Mouse (Mus musculus) ES-Bruce4 (cell line): ENCODE results near the gene Ubl4b. TPM values are rescaled to one million over a fixed set of nuclear protein-coding genes. Genes with fewer than 3 reads are reported as not detected.

Source experiments
- H3K27ac ChIP-seq: 2 replicates; pipeline ENCODE4 v1.5.1; 2012; ENCODE audit warnings: low read length, inconsistent platforms; ENCODE audit not compliant: insufficient read depth
- H3K27me3 ChIP-seq: 2 replicates; pipeline ENCODE4 v1.6.1; 2012; ENCODE audit warnings: mild to moderate bottlenecking, low read length, inconsistent platforms; ENCODE audit not compliant: control insufficient read depth, poor library complexity, insufficient read depth, severe bottlenecking
- H3K36me3 ChIP-seq: 2 replicates; pipeline ENCODE4 v1.6.1; 2012; ENCODE audit warnings: inconsistent platforms, mild to moderate bottlenecking, low read length, moderate library complexity; ENCODE audit not compliant: control insufficient read depth, poor library complexity, insufficient read depth, severe bottlenecking
- H3K4me1 ChIP-seq: one replicate; pipeline ENCODE4 v1.8.1; 2011; ENCODE audit warnings: low read length; ENCODE audit not compliant: control insufficient read depth, insufficient read depth
- H3K4me3 ChIP-seq: 2 replicates; pipeline ENCODE4 v1.5.1; 2011; ENCODE audit warnings: low read depth, mild to moderate bottlenecking, low read length
- H3K9ac ChIP-seq: 2 replicates; pipeline ENCODE4 v1.6.1; 2012; ENCODE audit warnings: low read depth, mild to moderate bottlenecking, inconsistent platforms; ENCODE audit not compliant: poor library complexity, severe bottlenecking
- H3K9me3 ChIP-seq: replicated peaks from 2 replicates; pipeline ENCODE4 v1.6.1; 2012; ENCODE audit warnings: mild to moderate bottlenecking, low read length, inconsistent platforms; ENCODE audit not compliant: control insufficient read depth, poor library complexity, insufficient read depth, severe bottlenecking
- CTCF ChIP-seq: IDR thresholded peaks from one replicate; pipeline ENCODE4 v1.8.1; 2011; ENCODE audit warnings: low read depth, low read length
- EP300 ChIP-seq: IDR thresholded peaks from 2 replicates; pipeline ENCODE4 v1.6.1; 2011; ENCODE audit warnings: low read depth, low read length; ENCODE audit not compliant: insufficient read depth
- POLR2A ChIP-seq: IDR thresholded peaks from one replicate; pipeline ENCODE4 v1.8.1; 2011; ENCODE audit warnings: low read length; ENCODE audit not compliant: insufficient read depth
- polyA plus RNA-seq: library from polyadenylated mRNA; stranded (reverse); fragments of >200 nt; gene quantifications from 2 replicates; pipeline ENCODE4 v1.2.4, GENCODE M21; 2011; ENCODE audit warnings: low read depth; ENCODE audit not compliant: missing spikeins, insufficient read depth, insufficient read length

Gene Ubl4b
- polyA plus RNA-seq, 1 experiment: not detected

DNA sequence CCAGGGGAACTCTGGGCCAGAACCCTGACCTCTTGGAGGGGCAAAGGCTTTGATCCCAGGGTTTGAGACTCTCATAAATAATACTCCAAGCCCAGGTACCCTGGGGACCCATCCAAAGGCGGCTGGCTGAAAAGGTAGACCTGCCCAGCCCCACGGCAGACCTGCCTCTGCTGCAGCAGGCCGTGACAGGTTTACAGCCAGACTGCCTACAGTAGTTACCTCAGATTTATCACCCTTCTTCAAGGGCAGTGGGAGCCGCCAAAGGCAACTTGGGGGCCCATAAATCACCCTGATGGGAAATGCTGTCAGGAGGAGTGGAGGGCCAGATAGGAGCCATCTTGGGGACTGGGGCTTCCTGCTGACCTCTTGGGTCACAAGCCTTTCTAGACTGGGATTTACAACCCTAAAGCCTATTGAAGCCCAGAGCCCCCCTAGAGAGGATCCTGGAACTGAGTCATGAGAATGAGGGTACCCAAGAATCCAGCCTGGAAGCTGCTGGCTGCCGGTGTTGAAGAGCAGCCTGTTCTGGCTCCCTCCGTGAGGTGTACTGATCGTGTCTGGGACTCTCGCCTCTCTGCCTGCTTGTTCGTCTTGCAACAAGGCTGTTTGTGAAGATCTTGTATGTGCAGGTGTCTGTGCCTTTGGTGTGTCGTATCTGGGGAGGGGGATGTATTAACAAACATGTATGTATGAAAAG is 9.0 kb downstream of the Ubl4b start:
- no peaks in the 10 kb centered on the region for H3K36me3 ChIP-seq
- H3K9ac ChIP-seq: no peak overlapping the region
- H3K27me3 ChIP-seq: no peaks in the 10 kb centered on the region
- H3K4me3 ChIP-seq: no peak overlapping the region
- H3K9me3 ChIP-seq: no peaks in the 10 kb centered on the region
- H3K27ac ChIP-seq: no peak overlapping the region
- TF ChIP-seq POLR2A (no peak), EP300 (no peak), CTCF (no peak)
- H3K4me1 ChIP-seq: no peaks in the 10 kb centered on the region

DNA sequence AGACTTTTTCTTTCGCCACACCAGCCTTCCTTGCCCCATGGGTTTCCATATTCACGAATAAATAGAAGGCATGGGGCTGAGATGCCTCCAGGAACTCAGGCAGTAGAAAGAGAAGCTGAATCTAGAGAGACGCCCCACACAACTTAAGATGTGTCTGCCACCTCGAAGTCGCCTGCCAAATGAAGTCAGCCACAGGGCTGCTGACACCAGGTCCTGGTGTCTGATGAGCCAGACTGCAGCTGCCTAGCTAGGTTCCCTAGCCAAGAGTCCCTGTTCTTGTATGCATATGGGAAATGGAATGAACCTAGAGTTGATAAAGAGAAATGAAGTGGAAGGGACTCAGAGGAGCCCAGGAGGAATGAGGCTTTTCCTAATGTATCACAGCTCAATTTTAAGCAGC is 9.6 kb downstream of the Ubl4b start:
- no peaks in the 10 kb centered on the region for H3K4me1 ChIP-seq
- no peak overlapping the region for H3K9ac ChIP-seq
- no peaks in the 10 kb centered on the region for H3K27me3 ChIP-seq
- no peak overlapping the region for H3K4me3 ChIP-seq
- TF ChIP-seq EP300 (no peak), CTCF (no peak), POLR2A (no peak)
- H3K9me3 ChIP-seq: no peaks in the 10 kb centered on the region
- H3K27ac ChIP-seq: no peak overlapping the region
- H3K36me3 ChIP-seq: no peaks in the 10 kb centered on the region

DNA sequence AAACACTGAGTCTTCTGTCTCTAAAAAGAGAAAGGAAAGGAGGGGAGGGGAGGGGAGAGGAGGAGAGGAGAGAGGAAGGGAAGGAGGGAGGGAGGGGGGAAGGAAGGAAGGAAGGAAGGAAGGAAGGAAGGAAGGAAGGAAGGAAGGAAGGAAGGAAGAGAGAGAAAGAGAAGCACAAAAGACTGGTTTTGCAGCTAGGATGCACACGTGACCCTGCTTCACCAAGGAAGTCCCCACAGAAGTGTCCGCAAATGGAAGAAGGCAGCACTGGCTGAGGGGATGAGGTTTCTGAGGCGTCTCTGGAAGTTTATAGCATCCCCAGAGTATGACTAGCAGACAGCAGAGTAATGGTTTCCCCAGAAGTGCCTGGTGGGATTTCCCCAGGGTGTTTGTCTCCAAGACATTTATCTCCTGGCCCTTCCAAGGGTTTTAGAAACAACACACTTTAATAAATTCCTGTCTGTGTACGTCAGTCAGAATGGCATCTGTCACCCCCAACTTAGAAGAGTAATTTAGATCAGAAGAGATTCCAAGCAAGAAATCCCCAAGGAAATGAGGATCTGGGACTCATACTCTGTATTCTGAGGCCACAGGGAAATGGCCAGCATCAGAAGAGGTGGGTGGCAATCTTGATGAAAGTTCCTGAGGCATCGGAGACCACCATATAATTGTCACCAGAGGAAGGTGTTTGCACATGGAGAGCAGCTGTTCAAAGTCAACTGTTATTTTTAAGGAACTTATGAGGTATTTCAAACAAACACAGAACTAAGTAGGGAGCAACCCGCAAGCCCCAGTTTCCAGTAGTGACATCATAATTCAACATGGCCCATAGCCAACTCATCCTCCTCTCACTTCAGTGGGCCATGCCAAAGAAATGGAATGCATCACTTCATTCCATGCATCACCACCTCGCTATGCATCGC is 11.5 kb downstream of the Ubl4b start:
- Histone ChIP-seq H3K27ac (no peak overlapping the region), H3K4me1 (no peaks in the 10 kb centered on the region), H3K4me3 (no peak overlapping the region), H3K9me3 (no peaks in the 10 kb centered on the region), H3K27me3 (no peaks in the 10 kb centered on the region), H3K36me3 (no peaks in the 10 kb centered on the region), H3K9ac (no peak overlapping the region)
- no peak for TF ChIP-seq POLR2A
- no peak for TF ChIP-seq CTCF
- no peak for TF ChIP-seq EP300

DNA sequence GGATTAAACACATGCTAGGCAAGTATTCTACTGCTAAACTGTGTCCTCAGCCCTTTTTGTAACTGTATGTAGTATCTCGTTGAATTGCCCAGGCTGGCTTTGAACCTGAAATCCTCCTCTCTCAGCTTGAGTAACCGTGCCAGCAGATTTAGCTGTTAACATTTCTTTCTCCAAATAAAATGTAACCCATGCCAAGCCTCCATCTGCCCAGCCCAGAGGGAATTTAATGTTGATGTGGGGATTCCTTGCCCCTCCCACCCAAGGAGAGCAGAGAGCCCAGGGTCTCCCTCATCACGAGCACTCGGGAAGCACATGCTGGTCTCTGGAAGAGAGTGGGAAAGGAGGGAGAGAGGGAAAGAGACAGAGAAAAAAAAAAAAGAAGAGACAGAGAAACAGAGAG is 12.3 kb downstream of the Ubl4b start:
- Histone ChIP-seq H3K27me3 (no peaks in the 10 kb centered on the region), H3K9me3 (no peaks in the 10 kb centered on the region), H3K4me3 (no peak overlapping the region), H3K27ac (no peak overlapping the region), H3K4me1 (no peaks in the 10 kb centered on the region), H3K36me3 (no peaks in the 10 kb centered on the region), H3K9ac (no peak overlapping the region)
- no peak for TF ChIP-seq EP300
- TF ChIP-seq POLR2A: no peak
- no peak for TF ChIP-seq CTCF

DNA sequence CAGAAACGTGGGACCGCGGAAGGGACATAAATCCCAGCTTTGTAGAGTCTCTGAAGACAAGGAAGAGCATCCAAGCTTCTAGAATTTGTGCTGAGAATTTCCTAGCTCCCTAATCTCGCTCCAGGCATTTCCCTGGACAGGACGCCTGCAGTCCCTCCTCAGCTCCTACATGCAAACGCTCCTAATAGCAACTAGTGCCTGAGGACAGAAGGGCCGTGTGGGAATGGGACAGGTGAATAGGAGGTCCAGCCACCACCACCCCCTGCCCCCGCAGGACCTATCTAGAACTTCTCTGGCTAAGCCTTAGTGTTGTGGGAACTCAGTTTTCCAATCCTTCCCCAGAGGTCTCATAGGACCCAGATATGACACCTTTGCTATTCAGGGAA is 17.4 kb downstream of the Ubl4b start:
- Histone ChIP-seq H3K9ac (no peak overlapping the region), H3K27ac (no peak overlapping the region), H3K4me3 (no peak overlapping the region), H3K4me1 (no peaks in the 10 kb centered on the region), H3K27me3 (no peaks in the 10 kb centered on the region), H3K36me3 (no peaks in the 10 kb centered on the region), H3K9me3 (no peaks in the 10 kb centered on the region)
- TF ChIP-seq EP300: no peak
- TF ChIP-seq CTCF: no peak

DNA sequence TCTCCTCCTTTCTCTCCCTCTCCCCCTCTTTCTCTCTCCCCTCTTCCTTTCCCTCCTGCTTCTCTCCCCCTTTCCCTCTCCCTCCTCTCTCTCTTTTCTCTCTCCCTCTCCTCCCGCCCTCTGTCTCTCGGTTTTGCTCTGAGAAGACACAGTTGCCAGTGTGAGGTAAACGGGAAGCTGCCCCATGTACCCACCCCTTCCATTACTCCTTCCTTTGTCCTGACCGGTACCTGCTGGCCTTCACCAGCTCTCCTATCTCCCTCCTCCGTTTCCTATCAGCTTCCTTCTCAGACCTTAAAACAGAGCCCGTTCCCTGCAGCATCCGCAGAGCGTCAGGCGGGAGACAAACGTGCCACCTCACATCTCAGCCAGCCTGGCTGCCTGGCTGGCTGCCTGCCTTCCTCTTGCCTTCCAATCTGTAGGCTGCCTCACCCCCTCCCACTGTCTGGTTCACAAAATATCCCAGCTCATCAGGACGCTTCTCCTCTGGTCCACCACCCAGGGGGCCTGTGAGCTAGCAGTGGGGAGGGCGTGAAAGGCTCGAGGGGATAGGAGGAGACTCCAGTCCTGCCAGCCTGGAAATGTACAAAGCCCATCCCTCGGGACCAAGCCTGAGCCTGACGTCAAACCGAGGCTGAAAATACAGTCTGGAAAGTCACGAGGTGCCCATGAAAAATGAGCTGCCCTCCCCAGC is 17.9 kb downstream of the Ubl4b start:
- no peak overlapping the region for H3K4me3 ChIP-seq
- H3K36me3 ChIP-seq: no peaks in the 10 kb centered on the region
- H3K4me1 ChIP-seq: no peaks in the 10 kb centered on the region
- H3K9me3 ChIP-seq: no peaks in the 10 kb centered on the region
- TF ChIP-seq CTCF: no peak
- no peak for TF ChIP-seq EP300
- no peak for TF ChIP-seq POLR2A
- no peak overlapping the region for H3K9ac ChIP-seq
- H3K27me3 ChIP-seq: no peaks in the 10 kb centered on the region
- no peak overlapping the region for H3K27ac ChIP-seq
